24 mouse cellular contexts compared by ENCODE assay signal in genomic region chr17:7820176-7820575, GRCm38 (mm10). TPM values are rescaled to one million over a fixed set of nuclear protein-coding genes. Genes with fewer than 3 reads are reported as not detected.
A peak's percentile ranks its signal among the peaks of the same experiment; 100 is the strongest.
DNase-seq lines count a peak whose midpoint lies in the region; ATAC-seq and TF ChIP-seq lines count a peak whose summit lies in the region.
"Had no signal": no experiment of that assay in that cellular context is flagged by ENCODE, and none has a peak within 500 bp of the region (broad histone marks: within the 10 kb centered on the region; RNA-seq: fewer than 3 reads in every experiment).

No protein-coding gene starts in this region.

- no peaks in the 10 kb centered on the region; the same call in 1 of the 2 replicates for H3K4me1 ChIP-seq in heart, embryonic 11.5 days (ENCODE audit: control insufficient read depth, insufficient read depth, low read length)
- H3K4me1 ChIP-seq in MEL (ENCODE audit: control insufficient read depth in 1 of 2, insufficient read depth in 2 of 2, low read length in 2 of 2): no peaks in the 10 kb centered on the region
- H3K4me1 ChIP-seq in midbrain, embryonic 15.5 days: no peaks in the 10 kb centered on the region
- H3K4me1 ChIP-seq: embryonic facial prominence, embryonic 12.5 days; forebrain, embryonic 13.5 days; forebrain, embryonic 15.5 days had no signal

- ATAC-seq in heart, embryonic 11.5 days (replicated peaks; ENCODE audit: insufficient number of reproducible peaks, low FRiP score, low TSS enrichment): no peak
- ATAC-seq in midbrain, embryonic 15.5 days (replicated peaks): no peak
- ATAC-seq: activated CD4-positive, CD25-positive, alpha-beta regulatory T cell, adult 4 months; CD4-positive, CD25-positive, alpha-beta regulatory T cell, adult 4 months; forebrain, embryonic 13.5 days; forebrain, embryonic 15.5 days; forebrain, postnatal 0 days had no signal

- no peak overlapping the region for H3K4me3 ChIP-seq in heart, embryonic 11.5 days (ENCODE audit: low read depth, low read length)
- H3K4me3 ChIP-seq in MEL (ENCODE audit: control insufficient read depth in 1 of 2, insufficient read depth in 1 of 2, low read depth in 2 of 2, low read length in 2 of 2): no peak overlapping the region
- no peak overlapping the region for H3K4me3 ChIP-seq in midbrain, embryonic 15.5 days
- H3K4me3 ChIP-seq: embryonic facial prominence, embryonic 10.5 days; embryonic facial prominence, embryonic 12.5 days; forebrain, embryonic 13.5 days; forebrain, embryonic 15.5 days had no signal

- no peak overlapping the region for H3K4me2 ChIP-seq in heart, embryonic 11.5 days
- H3K4me2 ChIP-seq in midbrain, embryonic 15.5 days: no peak overlapping the region
- H3K4me2 ChIP-seq: embryonic facial prominence, embryonic 12.5 days; forebrain, embryonic 13.5 days; forebrain, embryonic 15.5 days had no signal

- H3K27me3 ChIP-seq in heart, embryonic 11.5 days (ENCODE audit: control insufficient read depth, insufficient read depth, low read length): peaks cover 13% of the 10 kb centered on the region
- H3K27me3 ChIP-seq in MEL (ENCODE audit: control insufficient read depth in 1 of 2, insufficient read depth in 2 of 2, low read length in 2 of 2): no peaks in the 10 kb centered on the region; a peak in 2 of 4 replicates
- H3K27me3 ChIP-seq in midbrain, embryonic 15.5 days (replicated peaks): peaks cover 11% of the 10 kb centered on the region
- H3K27me3 ChIP-seq: CH12.LX; forebrain, embryonic 15.5 days had no signal

- DNase-seq in heart, adult 11 months: peak; percentile 79
- DNase-seq in 416B (ENCODE audit: low read depth): peak; percentile 2
- peak; percentile 10 for DNase-seq in MEL (ENCODE audit: low read depth, low spot score)
- DNase-seq in urinary bladder, adult 18-20 months (ENCODE audit: low spot score in 2 of 2): no peak
- DNase-seq: adrenal gland, adult 8-10 months; adrenal gland, postnatal 14 days; adrenal gland, postnatal 36 days; B cell, adult 2 months; cerebellum, adult 11-12 months; cerebellum, adult 2 months; cerebellum, adult 9-10 months; cerebellum, postnatal 10 days; cerebellum, postnatal 25 days; forebrain, postnatal 0 days had no signal

- no peak for TF ChIP-seq CTCF in MEL (IDR thresholded peaks at IDR 0.05 in 2 of 3, conservative IDR thresholded peaks at IDR 0.05 in 1 of 3; ENCODE audit: control insufficient read depth in 1 of 3, insufficient read depth in 1 of 3, low read depth in 2 of 3, low read length in 3 of 3, poor library complexity in 1 of 3, severe bottlenecking in 1 of 3)

- WGBS in heart, embryonic 11.5 days (ENCODE audit: insufficient replicate concordance): 81% methylated on average over 7 of the region's 7 CpGs
- 87% methylated on average over 7 of the region's 7 CpGs for WGBS in midbrain, embryonic 15.5 days

- H3K9ac ChIP-seq in heart, embryonic 11.5 days (ENCODE audit: low read depth, low read length): no peak overlapping the region
- no peak overlapping the region for H3K9ac ChIP-seq in MEL (ENCODE audit: control insufficient read depth, low read depth, low read length, poor library complexity, severe bottlenecking)
- H3K9ac ChIP-seq in midbrain, embryonic 15.5 days: no peak overlapping the region
- H3K9ac ChIP-seq: embryonic facial prominence, embryonic 12.5 days; forebrain, embryonic 13.5 days; forebrain, embryonic 15.5 days; forebrain, postnatal 0 days had no signal

- H3K79me2 ChIP-seq in MEL (ENCODE audit: control insufficient read depth, insufficient read depth, low read length, poor library complexity): no peaks in the 10 kb centered on the region

- no peaks in the 10 kb centered on the region for H3K9me3 ChIP-seq in heart, embryonic 11.5 days (replicated peaks; ENCODE audit: control insufficient read depth, low read length)
- H3K9me3 ChIP-seq in MEL (replicated peaks; ENCODE audit: insufficient read depth, low read length): no peaks in the 10 kb centered on the region
- no peaks in the 10 kb centered on the region for H3K9me3 ChIP-seq in midbrain, embryonic 15.5 days
- H3K9me3 ChIP-seq: embryonic facial prominence, embryonic 10.5 days; embryonic facial prominence, embryonic 12.5 days; forebrain, embryonic 13.5 days; forebrain, embryonic 15.5 days had no signal

- TF ChIP-seq RAD21 in MEL (IDR thresholded peaks at IDR 0.05; ENCODE audit: low read depth, low read length): no peak

- no peak for TF ChIP-seq EP300 in MEL (IDR thresholded peaks at IDR 0.05; ENCODE audit: low read depth in 1 of 2, low read length in 2 of 2)

- TF ChIP-seq POLR2A in MEL (IDR thresholded peaks at IDR 0.05; ENCODE audit: control insufficient read depth in 1 of 2, insufficient read depth in 1 of 2, low read depth in 1 of 2, low read length in 2 of 2, poor library complexity in 1 of 2): no peak

- H3K36me3 ChIP-seq in heart, embryonic 11.5 days (ENCODE audit: control insufficient read depth, insufficient read depth, low read length): no peaks in the 10 kb centered on the region
- no peaks in the 10 kb centered on the region for H3K36me3 ChIP-seq in MEL (ENCODE audit: control insufficient read depth in 1 of 2, insufficient read depth in 2 of 2, low read length in 2 of 2)
- no peaks in the 10 kb centered on the region for H3K36me3 ChIP-seq in midbrain, embryonic 15.5 days (replicated peaks)
- H3K36me3 ChIP-seq: embryonic facial prominence, embryonic 10.5 days; embryonic facial prominence, embryonic 12.5 days; forebrain, embryonic 15.5 days; G1E had no signal

- H3K27ac ChIP-seq in heart, embryonic 11.5 days (ENCODE audit: low read depth, low read length): no peak overlapping the region
- no peak overlapping the region for H3K27ac ChIP-seq in MEL (ENCODE audit: control insufficient read depth, low read depth, low read length)
- H3K27ac ChIP-seq in midbrain, embryonic 15.5 days: no peak overlapping the region
- H3K27ac ChIP-seq: embryonic facial prominence, embryonic 10.5 days; embryonic facial prominence, embryonic 12.5 days; forebrain, embryonic 13.5 days; forebrain, embryonic 15.5 days had no signal

TF ChIP-seq in MEL, 35 proteins besides CTCF, POLR2A, EP300 and RAD21:
- TF ChIP-seq ELF1 (IDR thresholded peaks at IDR 0.05; ENCODE audit: low read depth, low read length) (no peak), MAX (IDR thresholded peaks at IDR 0.05; ENCODE audit: low read length) (no peak), ZNF384 (IDR thresholded peaks at IDR 0.05; ENCODE audit: low read depth, low read length) (no peak), GATA1 (IDR thresholded peaks at IDR 0.05; ENCODE audit: low read depth, low read length) (no peak)

RNA-seq across cellular contexts. Expression of gene Fndc1, which starts 6.9 kb away (rescaled TPM):
- 0.69 and 2.2 TPM in 2 replicates for polyA plus RNA-seq in heart, embryonic 11.5 days (2014; fragmentation: Nextera tagmentation; extraction: Ambion mirVana)
- total RNA-seq in MEL (2012; rRNA removed): 0.04 TPM in 1 of 2 replicates, not detected in the other
- polyA plus RNA-seq in MEL (2012; ENCODE audit: insufficient read depth in 1 of 2, insufficient read length in 2 of 2, low read depth in 1 of 2, low replicate concordance in 2 of 2, missing spikeins in 1 of 2): not detected
- polyA plus RNA-seq in midbrain, embryonic 15.5 days (2015; fragmentation: Nextera tagmentation; extraction: Ambion mirVana): 6.9 TPM in 2 replicates
- polyA plus RNA-seq: CD4-positive, CD25-positive, alpha-beta regulatory T cell, adult 4 months; G1E had no signal

Comparison
In these comparisons a context has a peak if more than half of its experiments do, and no peak if none do; other contexts are left out.
1. DNase-seq: peak in heart, adult 11 months (single experiment), 416B (single experiment) and MEL (single experiment); none in urinary bladder, adult 18-20 months (0 of 2).